Mouse (Mus musculus) 3134 (cell line): ENCODE data around the gene Igll1.
"Not testable (repeated sequence)": the region's sequence is repeated elsewhere in the genome, so short reads cannot be mapped to it uniquely, and the experiment has no call there.

Experiments used
- DNase-seq: peaks from one replicate; pipeline ENCODE4 v3.0.0-alpha.2; 2011; ENCODE audit warnings: low spot score; ENCODE audit not compliant: insufficient read length; ENCODE audit errors: extremely low read depth

The Igll1 gene

DNA sequence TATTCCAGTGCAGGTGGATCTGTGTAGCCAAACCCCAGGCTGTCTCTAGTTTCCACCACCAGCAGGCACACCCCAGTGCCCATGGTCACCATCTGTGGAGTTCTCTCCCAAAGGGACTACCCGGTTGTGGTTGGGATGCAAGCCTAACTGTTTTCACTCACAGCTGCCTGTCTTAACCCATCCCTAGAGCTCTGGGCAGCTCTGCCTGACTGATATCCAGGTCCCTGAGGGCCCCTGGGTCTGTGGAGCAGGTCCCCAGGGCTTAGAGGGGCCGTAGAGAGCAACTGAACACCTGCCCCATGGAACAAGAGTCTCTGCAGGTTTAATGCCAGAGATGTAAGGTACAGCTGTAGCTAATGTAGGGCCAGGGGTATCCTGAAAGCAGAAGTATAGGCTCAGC lies at the start of gene Igll1:
Gene Igll1, minus strand, starts transcription at position 8 of the 400 bp plus-strand sequence.
- no peak for DNase-seq

DNA sequence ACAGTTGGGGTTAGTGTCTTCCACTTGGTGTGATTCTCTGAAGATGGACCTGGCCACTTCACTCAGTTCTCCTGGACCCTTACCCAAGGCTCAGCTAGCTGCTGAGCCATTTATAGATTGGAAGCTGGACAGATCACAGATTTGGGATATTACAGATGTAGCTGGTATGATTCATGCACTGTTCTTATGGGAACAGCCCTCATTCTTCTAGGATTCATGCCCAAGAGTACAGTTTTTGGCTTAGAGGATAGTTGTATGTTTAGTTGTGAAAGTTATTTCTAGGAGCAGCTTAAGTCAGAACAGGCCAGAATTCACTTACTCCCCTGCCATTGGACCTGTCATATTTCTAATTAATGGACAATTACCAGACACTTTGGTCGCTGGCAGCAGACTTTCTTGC lies 49.7 kb upstream of the Igll1 start:
- DNase-seq: no peak

DNA sequence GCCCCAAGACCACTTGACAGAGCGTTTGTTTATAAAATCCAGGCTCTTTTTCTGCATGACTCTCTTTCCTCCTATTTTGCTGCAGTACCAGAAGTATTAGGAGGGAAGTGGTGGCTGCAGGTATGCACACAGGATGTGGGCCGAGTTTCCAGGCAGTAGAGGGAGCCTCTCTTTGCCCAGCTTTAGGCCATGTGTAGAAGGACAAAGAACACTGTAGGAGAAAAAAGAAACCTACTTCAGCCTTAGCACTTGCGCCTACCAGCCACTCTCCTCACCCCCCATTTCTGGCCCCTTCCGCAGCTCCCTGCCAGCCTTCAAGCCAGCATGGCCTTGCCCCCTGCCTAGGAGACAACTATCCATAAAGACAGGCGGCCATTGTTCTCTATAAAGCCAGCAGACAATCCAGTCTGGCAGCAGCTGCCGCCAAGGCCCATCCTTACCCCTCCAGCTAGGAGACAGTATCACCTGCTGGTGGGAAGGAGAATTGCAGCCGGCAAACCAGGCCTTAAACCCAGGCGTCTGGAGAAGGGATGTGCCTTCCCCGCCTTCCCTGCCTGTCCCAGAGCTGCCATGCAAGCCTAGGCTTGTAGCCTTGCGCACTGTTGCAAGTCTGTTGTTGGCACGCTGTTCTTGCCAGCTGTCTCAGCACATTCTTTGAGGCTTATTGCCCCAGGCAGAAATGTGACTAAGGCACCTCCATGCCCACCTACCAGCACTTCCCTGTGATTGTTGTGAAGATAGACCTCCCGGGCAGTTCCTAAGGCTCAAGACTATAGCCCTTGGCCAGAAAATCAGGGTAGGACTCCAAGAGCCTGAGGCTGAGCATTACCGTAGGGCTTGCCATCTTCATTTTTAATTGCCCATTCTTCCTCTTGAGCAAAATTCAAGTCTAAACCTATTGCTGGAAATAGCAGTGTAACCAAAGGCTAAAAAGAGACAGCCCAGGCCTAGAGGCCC lies 48.1 kb upstream of the Igll1 start:
- DNase-seq: peak; percentile 61

DNA sequence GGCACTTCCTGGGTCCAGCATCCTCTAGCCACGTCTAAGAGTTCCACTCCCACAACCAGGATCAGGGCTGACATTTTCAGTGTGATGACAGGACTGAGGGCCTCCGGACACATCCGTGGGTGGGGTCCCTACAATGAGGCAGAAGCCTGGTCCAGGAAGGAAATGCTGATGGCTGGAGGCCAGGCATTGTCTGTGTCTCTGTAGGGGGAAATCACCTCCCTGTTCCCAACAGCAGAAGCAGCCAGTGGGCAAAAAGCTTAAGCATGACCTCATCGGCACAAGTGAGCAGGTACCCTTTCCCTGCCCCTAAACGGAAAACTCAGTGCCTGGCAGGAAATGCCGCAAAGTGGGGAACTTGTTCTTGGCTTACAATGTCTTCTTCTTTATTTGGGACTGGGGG lies 44.0 kb upstream of the Igll1 start:
- DNase-seq: no peak

DNA sequence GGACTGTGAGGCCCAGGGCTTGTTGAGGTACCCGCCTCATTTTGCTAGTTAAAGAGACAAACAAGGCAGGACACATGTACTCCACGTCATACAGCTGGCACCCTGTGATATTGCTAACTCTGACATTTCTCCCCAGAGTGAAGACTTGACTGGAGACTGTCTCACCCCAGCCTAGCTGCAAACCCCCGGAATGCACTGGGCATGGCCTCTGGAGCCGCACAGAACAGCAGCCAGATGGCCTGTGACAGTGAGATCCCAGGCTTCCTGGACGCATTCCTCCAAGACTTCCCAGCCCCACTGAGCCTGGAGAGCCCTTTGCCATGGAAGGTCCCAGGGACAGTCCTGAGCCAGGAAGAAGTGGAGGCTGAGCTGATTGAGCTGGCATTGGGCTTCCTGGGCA lies 39.4 kb upstream of the Igll1 start:
- no peak for DNase-seq

DNA sequence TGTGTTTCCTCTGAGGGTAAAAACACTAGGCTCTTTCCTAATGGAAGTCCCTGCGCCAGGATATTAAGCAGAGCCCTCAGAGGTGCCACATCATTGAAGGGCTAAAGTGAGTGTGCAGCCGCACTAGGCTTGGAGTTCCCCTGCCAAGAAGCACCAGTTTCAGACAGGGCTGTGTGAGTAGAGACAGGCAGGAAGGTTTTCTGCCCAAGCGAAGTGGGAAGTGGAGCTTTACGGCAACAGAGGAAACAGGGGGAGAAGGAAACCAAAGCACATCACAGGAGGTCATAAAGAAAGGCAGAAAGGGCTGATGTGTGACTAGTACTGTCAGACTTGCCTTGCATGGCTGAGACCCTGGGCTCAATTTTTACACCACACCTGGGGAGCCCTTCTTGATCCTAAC lies 38.5 kb upstream of the Igll1 start:
- DNase-seq: no peak

DNA sequence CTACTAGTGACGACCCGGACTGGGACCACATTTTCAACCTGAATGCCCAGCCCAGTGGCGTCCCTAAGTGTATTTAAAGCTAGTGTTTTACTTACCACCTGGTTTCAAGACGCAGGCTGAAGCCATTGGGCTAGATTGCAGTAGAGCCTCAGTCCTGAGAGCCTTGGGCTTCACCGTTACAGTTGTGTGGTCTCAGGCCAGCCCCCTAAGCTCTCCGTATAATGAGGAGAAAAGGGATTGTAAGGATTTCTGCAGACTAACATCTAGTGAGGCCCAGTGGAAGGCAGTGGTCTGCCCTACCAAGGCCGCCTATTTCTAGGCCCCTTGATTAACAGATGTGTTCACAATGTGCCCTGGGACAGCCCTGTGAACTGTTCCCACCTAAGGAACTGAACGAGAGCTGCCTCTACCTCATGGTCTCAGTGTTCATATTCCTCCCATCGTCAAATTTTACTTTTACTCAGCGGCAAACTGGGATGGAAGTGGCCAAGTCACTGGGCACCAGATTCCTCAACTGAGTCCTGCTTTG lies 33.3 kb upstream of the Igll1 start:
- no peak for DNase-seq

DNA sequence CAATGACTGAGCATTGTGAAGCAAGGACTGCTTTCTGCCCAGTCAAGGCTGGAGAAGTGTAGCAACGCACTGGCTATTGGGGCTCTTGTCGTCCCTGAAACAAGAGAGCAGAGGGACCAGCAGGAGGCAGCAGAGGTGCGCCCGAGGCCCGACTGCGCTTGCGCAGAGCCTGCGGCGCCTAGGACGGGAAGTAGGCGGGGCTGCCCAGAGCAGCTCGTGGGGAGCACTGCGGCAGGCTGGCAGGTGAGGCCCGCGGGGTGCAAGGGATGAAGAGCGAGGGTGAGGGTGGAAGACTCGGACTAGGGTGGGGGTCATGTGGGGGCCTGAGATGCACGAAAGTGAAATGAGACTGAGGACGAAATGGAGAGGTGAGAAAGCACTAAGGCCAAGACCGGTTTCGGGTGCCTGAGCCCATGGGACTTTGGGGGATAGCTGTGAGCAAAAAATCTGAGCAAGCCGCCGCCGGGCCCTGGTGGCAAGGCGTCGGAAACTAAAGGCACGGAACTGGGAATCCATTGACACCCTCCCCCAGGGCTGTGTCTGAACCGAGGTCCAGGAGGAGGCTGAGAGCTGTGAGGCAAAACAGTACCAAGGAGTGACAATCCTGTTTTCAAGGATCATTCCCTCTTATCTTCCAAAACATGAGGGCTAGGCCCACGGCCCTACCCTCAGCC lies 32.7 kb upstream of the Igll1 start, which contains the start of gene Ppm1f:
Gene Ppm1f, plus strand, starts transcription at position 88 of the 674 bp plus-strand sequence.
- DNase-seq: peak; percentile 99

DNA sequence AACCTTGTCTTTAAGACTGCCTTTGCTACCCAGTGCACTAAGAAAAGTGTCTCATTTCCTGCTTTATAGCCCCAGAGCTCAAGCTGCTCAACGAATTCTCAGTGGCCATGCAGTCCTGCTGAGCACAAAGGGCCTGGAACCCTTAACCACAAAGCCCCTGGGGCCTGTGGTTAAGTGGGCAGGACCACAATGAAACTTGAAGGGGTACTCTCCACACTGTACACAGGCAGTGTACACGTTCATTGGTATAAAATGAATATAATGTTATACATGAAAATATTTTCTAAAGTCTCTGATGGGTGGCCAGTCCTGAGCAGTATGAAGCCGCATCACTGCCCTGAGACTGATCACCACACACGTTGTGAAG lies 32.2 kb upstream of the Igll1 start:
- no peak for DNase-seq

DNA sequence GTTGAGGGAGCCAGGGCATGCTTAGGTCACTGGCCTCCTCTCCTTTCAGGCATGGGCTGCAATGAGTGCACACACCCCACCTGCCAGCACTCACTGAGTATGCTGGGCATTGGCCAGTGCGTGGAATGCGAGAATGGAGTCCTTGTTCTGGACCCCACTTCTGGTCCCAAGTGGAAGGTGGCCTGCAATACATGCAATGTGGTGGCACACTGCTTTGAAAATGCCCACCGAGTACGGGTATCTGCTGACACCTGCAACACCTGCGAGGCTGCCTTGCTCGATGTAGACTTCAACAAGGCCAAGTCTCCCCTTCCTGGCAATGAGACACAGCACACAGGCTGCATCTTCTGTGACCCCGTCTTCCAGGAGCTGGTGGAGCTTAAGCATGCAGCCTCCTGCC lies 28.6 kb upstream of the Igll1 start:
- no peak for DNase-seq

DNA sequence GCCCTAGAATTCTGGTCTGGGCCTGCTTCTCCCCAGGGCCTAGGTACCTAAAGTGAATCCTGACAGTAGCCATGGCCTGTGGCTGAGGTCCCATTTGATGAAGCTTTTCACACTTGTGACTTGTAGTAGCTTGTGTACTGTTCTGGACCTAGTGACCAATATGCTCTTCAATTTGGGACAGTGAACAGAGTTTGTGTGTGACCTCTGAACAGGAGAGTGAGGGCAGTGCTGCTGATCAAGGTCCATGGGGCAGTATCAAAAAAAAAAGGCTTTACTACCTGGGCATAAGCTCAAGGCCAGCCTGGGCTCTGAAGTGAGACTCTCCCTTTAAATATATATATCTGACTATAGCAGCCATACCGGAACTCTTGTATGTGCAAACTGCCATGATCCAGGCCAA lies 24.6 kb upstream of the Igll1 start:
- DNase-seq: no peak

DNA sequence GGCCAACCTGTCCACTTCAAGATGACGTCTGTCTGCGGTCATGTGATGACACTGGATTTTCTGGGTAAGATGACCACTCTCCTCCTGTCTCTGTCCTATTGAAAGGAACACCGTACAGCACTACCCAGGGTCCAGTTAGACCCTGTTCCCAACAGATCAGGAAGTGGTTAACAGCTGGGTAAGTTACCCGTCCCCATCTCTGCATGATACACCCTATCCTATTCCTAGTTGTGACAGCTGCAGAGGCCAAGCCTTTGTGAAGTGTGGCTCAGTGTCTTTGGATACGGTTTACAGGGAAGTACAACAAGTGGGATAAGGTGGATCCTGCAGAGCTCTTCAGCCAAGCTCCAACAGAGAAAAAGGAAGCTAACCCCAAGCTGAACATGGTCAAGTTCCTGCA lies 15.2 kb upstream of the Igll1 start:
- no peak for DNase-seq

DNA sequence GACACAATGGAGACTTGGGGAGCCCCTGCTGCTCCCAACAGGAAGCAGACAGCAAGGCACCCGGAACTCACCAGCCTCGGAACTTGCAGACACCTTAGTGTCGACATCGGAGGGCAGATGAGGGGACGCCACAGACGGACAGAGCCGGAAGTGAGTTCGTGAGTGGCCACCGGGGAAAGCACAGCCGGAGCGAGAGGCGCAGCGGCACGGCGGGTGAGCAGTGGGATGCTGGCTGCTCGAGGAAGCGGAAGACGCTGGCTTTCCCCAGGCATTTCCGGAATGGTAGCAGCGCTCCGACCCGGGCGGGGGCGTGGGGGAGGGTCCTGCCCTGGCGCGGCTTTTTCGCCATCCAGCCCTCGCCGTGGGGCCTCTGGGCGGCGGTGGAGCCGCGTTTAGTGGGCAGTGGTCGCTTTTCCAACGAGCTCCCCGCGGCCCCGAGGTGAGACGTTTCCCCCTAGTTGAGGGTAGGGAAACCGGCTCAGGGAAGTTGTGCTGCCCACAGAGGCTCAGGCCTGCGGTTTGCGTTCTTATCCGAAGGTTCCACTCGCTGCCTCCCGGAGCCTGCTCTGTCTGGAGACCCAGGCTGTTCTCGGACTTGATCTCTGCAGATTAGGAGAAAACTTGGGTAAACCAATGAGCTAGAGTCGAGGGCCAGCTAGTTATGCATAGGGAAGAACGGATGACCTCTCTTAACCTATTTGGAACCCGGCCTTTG lies 7.0 kb upstream of the Igll1 start, which contains the start of the genes Top3b and Vpreb1:
Gene Top3b, plus strand, starts transcription at position 120 of the 715 bp plus-strand sequence.
Gene Vpreb1, minus strand, starts transcription at position 227 of the 715 bp plus-strand sequence.
- peak; percentile 96 for DNase-seq

DNA sequence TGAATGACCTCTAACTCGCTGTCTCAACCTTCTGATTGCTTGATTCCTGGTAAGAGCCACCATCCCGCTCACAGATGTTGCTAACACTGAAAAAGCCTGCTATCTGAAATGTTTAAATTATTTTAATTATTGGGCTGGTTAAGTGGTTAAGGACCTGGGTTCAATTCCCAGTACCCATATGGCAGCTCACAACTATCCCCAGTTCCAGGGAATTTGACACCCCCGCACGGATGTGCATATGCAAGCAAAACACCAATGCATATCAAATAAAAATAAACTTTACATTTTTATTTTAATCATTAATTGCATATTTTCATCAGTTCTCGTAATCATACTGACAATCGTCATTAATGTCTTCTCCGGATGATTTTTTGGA lies 6.4 kb upstream of the Igll1 start:
- no peak for DNase-seq

DNA sequence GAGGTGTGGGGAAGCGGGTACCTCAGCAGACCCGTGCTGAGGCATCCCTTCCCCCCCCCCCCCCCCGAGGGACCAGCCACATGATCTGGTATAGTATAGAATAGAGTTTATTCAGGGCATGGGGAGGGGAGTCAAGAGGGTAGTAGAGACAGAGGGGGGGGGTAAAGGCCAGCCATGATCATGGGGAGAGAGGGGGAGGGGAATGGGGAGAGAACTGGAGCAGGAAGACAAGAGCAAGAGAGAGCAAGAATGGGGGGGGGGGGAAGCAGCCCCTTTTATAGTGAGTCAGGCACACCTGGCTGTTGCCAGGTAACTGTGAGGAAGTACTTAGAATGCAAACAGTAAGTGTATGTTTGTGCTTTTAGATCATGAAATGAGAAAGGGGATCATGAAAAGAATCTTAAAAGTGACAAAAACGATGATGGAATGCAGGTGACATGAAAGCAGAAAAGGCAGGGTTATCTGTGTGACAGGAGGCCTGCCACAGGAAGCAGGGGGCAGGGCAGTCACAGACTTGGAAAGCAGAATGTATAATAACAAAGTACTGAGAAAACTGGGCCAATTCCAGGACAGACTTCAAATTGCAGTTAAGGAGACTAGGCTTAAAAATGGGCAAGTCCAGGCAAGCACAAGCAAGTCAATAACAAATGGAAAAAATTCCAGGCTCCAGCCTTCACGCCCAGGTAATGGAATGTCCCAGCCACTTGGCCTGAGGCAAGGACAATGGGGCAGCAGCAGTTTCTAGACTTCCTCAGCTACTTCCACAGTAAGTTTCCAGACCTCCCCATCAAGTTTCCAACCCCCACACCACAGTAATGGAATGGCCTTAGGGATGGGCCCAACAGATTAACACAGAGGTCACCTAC lies 2.1 kb upstream of the Igll1 start:
- no peak for DNase-seq

DNA sequence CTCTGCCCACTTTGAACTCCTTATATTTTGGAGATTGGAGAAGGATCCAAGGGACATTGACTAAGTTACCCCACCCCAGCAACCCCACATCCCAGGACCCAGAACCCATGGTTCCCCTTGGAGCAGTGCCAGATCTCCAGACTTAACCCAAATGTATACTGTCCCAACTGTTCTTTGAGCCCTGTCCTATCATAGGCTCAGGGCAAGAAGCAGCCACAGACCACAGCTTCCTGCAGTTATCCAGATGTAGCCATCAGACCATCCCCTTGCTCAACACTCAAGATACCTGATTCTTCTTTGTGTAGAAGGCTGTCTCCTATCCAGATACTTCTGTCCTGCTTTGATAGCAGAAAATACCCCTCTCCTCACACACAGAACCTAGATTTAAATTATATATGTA lies 1.4 kb upstream of the Igll1 start:
- DNase-seq: no peak

DNA sequence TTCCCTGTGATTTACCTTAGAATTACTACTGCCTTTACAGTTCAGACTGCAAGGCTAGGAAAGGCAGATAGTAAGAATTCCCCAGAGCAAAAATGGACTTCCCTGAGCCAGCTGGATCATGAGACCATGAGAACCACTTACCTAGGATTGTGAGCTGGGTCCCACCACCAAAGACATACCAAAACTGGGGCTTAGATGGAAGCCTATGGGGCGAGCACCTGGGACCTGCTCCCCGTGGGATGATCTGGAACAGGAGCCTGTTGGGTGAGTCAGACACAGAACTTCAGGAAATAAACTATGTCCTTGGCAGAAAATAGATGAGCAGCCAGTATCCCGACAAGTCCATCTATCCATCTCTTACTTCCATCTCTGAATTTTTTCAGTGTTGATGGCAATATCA lies 1.5 kb downstream of the Igll1 start:
- no peak for DNase-seq

DNA sequence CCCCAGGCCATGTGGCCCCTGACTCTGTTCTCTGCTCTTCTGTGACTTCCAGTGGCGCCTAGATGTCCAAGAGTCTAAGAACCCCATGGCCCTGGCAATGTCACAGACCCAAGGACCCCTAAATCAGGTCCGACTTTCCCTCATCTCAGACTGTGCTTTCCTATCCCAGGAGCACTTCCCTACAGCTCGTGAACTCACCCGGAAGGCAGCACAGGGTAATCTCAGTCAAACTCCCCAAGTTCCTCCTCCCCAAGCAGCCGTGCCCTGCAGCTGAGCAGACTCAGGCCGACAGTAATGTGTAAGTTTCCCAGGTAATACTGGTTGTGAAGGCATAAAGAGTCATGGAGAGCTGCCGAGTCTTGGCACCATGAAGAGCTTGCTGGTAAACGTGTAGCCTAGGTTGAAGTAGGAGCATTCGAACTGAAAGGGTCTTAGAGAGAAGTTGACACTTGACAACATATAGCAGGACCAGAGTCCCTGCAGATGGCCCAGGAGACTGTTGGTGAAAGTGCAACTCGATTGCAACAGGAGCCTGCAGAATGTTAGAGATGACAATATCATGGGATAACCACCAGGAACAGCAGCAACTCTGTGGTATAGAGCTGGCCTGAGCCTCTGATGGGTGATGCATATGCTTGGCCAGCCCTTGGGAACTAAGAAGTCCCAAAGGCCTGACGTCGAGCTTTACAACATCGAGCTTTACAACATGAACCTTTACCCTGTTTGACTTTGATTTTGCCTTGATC lies 6.9 kb downstream of the Igll1 start:
- no peak for DNase-seq

DNA sequence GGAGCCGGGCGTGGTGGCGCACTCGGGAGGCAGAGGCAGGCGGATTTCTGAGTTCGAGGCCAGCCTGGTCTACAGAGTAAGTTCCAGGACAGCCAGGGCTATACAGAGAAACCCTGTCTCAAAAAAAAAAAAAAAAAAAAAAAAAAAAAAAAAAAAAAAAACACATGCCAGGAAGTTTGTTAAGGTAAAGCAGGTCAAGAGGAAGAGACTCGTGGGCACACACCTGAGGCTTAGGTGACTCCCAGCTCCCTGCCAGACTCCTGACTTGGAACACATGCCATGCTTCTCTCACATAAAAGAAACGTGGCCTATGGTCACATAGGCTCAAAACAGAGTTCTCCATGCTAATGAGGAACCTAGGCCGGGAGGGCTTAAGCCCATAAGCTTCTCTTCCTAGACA lies 7.7 kb downstream of the Igll1 start:
- DNase-seq: not testable (repeated sequence)
